Mouse (Mus musculus): ENCODE results near the gene Bag6.

DNA sequence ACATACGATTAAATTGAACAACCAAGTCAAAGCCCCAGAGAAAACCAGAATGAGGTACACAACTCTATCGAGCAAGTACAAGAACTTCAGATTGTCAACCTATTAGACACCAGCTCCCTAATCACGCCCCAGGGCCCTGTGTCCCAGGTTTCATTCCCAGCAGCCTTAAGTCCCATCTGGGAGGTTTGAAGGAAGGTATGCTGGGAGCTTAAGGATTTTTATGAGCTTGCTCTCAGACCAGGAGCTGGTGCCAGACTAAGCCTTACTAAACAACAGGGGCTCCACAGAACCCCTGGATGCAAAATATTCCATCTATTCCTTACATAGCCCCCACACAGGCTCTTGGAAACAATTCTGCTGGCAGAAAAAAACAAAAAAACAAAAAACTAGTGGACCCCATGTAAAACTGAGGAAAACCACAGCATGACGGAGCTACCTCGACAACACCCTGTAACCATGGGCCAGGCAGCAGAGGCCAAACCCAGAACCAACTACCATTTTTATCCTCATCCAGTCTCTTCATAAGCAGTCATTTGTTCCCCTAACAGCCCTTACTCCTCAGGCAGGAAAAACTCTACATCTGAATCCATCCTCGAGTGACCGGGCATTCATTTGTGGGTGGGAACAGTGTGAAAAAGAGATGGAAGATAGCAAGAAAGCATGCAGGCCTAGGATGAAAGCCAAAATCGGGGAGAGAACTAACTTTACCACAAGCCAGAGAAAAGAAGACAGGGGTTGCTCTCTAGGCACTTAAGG, 28.5 kb downstream of the Bag6 start:
- no peak for TF ChIP-seq MYOD1 (IDR thresholded peaks at IDR 0.05; ENCODE audit: control insufficient read depth in 1 of 3, insufficient read length in 2 of 3, low read depth in 2 of 3)
- TF ChIP-seq POLR2A (IDR thresholded peaks at IDR 0.05; ENCODE audit: insufficient read length, low read depth): no peak
- no peak for TF ChIP-seq USF1 (IDR thresholded peaks at IDR 0.05; ENCODE audit: low read depth)

Data from myocyte (in vitro differentiated cells).